Mouse (Mus musculus) ES-Bruce4 (cell line): ENCODE results near the gene Alg9. TPM values are rescaled to one million over a fixed set of nuclear protein-coding genes. Genes with fewer than 3 reads are reported as not detected.

Source experiments
- H3K27ac ChIP-seq: 2 replicates; pipeline ENCODE4 v1.5.1; 2012; ENCODE audit warnings: low read length, inconsistent platforms; ENCODE audit not compliant: insufficient read depth
- H3K27me3 ChIP-seq: 2 replicates; pipeline ENCODE4 v1.6.1; 2012; ENCODE audit warnings: mild to moderate bottlenecking, low read length, inconsistent platforms; ENCODE audit not compliant: control insufficient read depth, poor library complexity, insufficient read depth, severe bottlenecking
- H3K36me3 ChIP-seq: 2 replicates; pipeline ENCODE4 v1.6.1; 2012; ENCODE audit warnings: inconsistent platforms, mild to moderate bottlenecking, low read length, moderate library complexity; ENCODE audit not compliant: control insufficient read depth, poor library complexity, insufficient read depth, severe bottlenecking
- H3K4me1 ChIP-seq: one replicate; pipeline ENCODE4 v1.8.1; 2011; ENCODE audit warnings: low read length; ENCODE audit not compliant: control insufficient read depth, insufficient read depth
- H3K4me3 ChIP-seq: 2 replicates; pipeline ENCODE4 v1.5.1; 2011; ENCODE audit warnings: low read depth, mild to moderate bottlenecking, low read length
- H3K9ac ChIP-seq: 2 replicates; pipeline ENCODE4 v1.6.1; 2012; ENCODE audit warnings: low read depth, mild to moderate bottlenecking, inconsistent platforms; ENCODE audit not compliant: poor library complexity, severe bottlenecking
- H3K9me3 ChIP-seq: replicated peaks from 2 replicates; pipeline ENCODE4 v1.6.1; 2012; ENCODE audit warnings: mild to moderate bottlenecking, low read length, inconsistent platforms; ENCODE audit not compliant: control insufficient read depth, poor library complexity, insufficient read depth, severe bottlenecking
- CTCF ChIP-seq: IDR thresholded peaks from one replicate; pipeline ENCODE4 v1.8.1; 2011; ENCODE audit warnings: low read depth, low read length
- EP300 ChIP-seq: IDR thresholded peaks from 2 replicates; pipeline ENCODE4 v1.6.1; 2011; ENCODE audit warnings: low read depth, low read length; ENCODE audit not compliant: insufficient read depth
- POLR2A ChIP-seq: IDR thresholded peaks from one replicate; pipeline ENCODE4 v1.8.1; 2011; ENCODE audit warnings: low read length; ENCODE audit not compliant: insufficient read depth
- polyA plus RNA-seq: library from polyadenylated mRNA; stranded (reverse); fragments of >200 nt; gene quantifications from 2 replicates; pipeline ENCODE4 v1.2.4, GENCODE M21; 2011; ENCODE audit warnings: low read depth; ENCODE audit not compliant: missing spikeins, insufficient read depth, insufficient read length

The Alg9 gene
- polyA plus RNA-seq, 1 experiment = 23.5 TPM

- no peak for TF ChIP-seq POLR2A
- TF ChIP-seq CTCF = no peak
- TF ChIP-seq EP300 = no peak
- Histone ChIP-seq H3K9ac (no peak overlapping the region), H3K27me3 (no peaks in the 10 kb centered on the region), H3K9me3 (no peaks in the 10 kb centered on the region), H3K4me1 (peaks cover under 1% of the 10 kb centered on the region), H3K4me3 (no peak overlapping the region), H3K36me3 (no peaks in the 10 kb centered on the region; the same call in 1 of the 2 replicates), H3K27ac (no peak overlapping the region)
These were observed 115.1 kb downstream of the Alg9 start for GRCm38 (mm10) chr9:50889964-50890363.

GRCm38 (mm10) chr9:50890494-50891090 lies 115.8 kb downstream of the Alg9 start:
- Histone ChIP-seq H3K27ac (no peak overlapping the region), H3K4me3 (no peak overlapping the region), H3K9me3 (no peaks in the 10 kb centered on the region), H3K27me3 (no peaks in the 10 kb centered on the region), H3K4me1 (no peaks in the 10 kb centered on the region), H3K36me3 (no peaks in the 10 kb centered on the region; the same call in 1 of the 2 replicates), H3K9ac (no peak overlapping the region)
- TF ChIP-seq EP300 = no peak

Other genes with a start within 250 kb of the Alg9 start
- 34.3 and 34.4 TPM in 2 replicates for gene Pts, start 246.3 kb upstream of the Alg9 start, polyA plus RNA-seq
- 1.2 and 2.1 TPM in 2 replicates for gene Il18, start 220.2 kb upstream of the Alg9 start, polyA plus RNA-seq
- not detected in 2 replicates for gene Bco2, start 219.8 kb upstream of the Alg9 start, polyA plus RNA-seq
- gene Tex12, start 213.7 kb upstream of the Alg9 start, polyA plus RNA-seq = not detected in 2 replicates
- gene Sdhd, start 171.2 kb upstream of the Alg9 start, polyA plus RNA-seq = 145 and 156 TPM in 2 replicates
- gene Timm8b, start 171.1 kb upstream of the Alg9 start, polyA plus RNA-seq = 119 and 145 TPM in 2 replicates
- 5.6 and 7.3 TPM in 2 replicates for gene Pih1d2, start 157.7 kb upstream of the Alg9 start, polyA plus RNA-seq
- gene Nkapd1, start 157.6 kb upstream of the Alg9 start, polyA plus RNA-seq = 40.4 and 46.9 TPM in 2 replicates
- gene Dlat, start 115.2 kb upstream of the Alg9 start, polyA plus RNA-seq = 68.3 and 68.4 TPM in 2 replicates
- 10.1 and 11.1 TPM in 2 replicates for gene Dixdc1, start 35.5 kb upstream of the Alg9 start, polyA plus RNA-seq
- 23.7 and 31.2 TPM in 2 replicates for gene 2310030G06Rik, start 28.5 kb upstream of the Alg9 start, polyA plus RNA-seq
- 125 and 126 TPM in 2 replicates for gene Cryab, start 23.7 kb upstream of the Alg9 start, polyA plus RNA-seq
- gene Hspb2, start 22.7 kb upstream of the Alg9 start, polyA plus RNA-seq = 22.3 and 22.7 TPM in 2 replicates
- 8.5 and 9.0 TPM in 2 replicates for gene Fdxacb1, start 6.8 kb upstream of the Alg9 start, polyA plus RNA-seq
- gene 1110032A03Rik, start 501 bp downstream of the Alg9 start, polyA plus RNA-seq = 12.4 and 13.1 TPM in 2 replicates
- gene Ppp2r1b, start 70.3 kb downstream of the Alg9 start, polyA plus RNA-seq = 56.4 and 61.9 TPM in 2 replicates
- gene Sik2, start 234.1 kb downstream of the Alg9 start, polyA plus RNA-seq = 13.5 and 14.9 TPM in 2 replicates